Mouse (Mus musculus) erythroblast, embryonic 14.5 days (primary cell): ENCODE data around the gene Thada.

ENCODE experiments used
- GATA1 ChIP-seq: IDR thresholded peaks from 2 replicates; pipeline ENCODE4 v1.6.1; 2012; ENCODE audit warnings: low read length, inconsistent platforms, mixed read lengths
- TAL1 ChIP-seq: IDR thresholded peaks from 3 replicates; pipeline ENCODE4 v1.6.1; 2012; ENCODE audit warnings: low read length, inconsistent platforms, mixed read lengths

GRCm38 (mm10) chr17:84258638-84259261 is 207.3 kb downstream of the Thada start:
- no peak for TF ChIP-seq TAL1
- TF ChIP-seq GATA1 = no peak
